Mouse (Mus musculus) cortical plate, adult 2 months (tissue): ENCODE results near the gene Mylk4.

Source experiments
- CTCF ChIP-seq: fragments of 200-500 bp; IDR thresholded peaks from 2 replicates; pipeline ENCODE4 v1.5.1; 2011; ENCODE audit warnings: mild to moderate bottlenecking, control low read depth, low read length; ENCODE audit not compliant: insufficient read depth; ENCODE audit errors: extremely low read depth
- POLR2A ChIP-seq: fragments of 200-500 bp; IDR thresholded peaks from 2 replicates; pipeline ENCODE4 v1.6.1; 2011; ENCODE audit warnings: mild to moderate bottlenecking, low read length, control low read depth; ENCODE audit not compliant: insufficient read depth; ENCODE audit errors: extremely low read depth

DNA sequence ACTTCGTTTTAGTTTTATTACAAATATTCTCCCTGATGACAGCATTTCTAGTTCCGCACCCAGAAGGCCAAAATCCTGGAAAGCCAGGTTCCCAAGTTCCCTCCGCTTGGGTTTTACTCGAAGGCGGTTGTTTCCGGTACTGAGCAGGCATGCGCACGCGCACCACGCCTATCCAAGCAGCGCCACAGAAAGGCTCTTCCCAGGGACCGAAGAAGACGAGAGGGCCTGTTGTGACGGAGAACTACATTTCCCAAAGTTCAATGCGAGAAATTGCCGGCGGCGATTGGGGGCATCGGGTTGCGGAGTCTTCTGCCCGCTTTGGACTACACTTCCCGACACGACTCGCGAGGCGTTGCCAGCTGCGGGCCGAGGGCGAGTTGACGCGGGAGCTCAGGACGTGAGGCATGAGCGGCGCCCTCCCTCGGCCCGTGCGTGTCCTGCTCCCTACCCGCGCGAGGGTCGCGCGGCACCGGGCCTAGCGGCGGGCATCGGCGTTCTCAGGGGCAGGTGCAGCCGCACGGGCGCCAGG lies 18.0 kb upstream of the Mylk4 start, which contains the start of gene Wrnip1:
- TF ChIP-seq CTCF (no peak), POLR2A (peak; percentile 65)
